Mouse (Mus musculus) layer of hippocampus, adult 18-20 months (tissue): ENCODE measurements at regions not wholly inside any gene's neighbourhood (a gene's known extent, or its start where the extent isn't known, plus 50 kb on each side); places are given as distances from the start of the nearest gene placed in this dataset.
A peak's percentile ranks its signal among the peaks of the same experiment; 100 is the strongest.

Experiments
- DNase-seq, 2 experiments: peaks; one replicate each; pipeline ENCODE4 v3.0.0; 2022; ENCODE audit warnings: low spot score in 2 of 2

GRCm38 (mm10) chr6:109533526-109533925 lies 705.1 kb downstream of the Edem1 start:
- peak in 1 of 2 experiments; percentile 31 for DNase-seq

- no peak for DNase-seq
Observed at GRCm38 (mm10) chr6:109542980-109543976, 714.8 kb downstream of the Edem1 start.

GRCm38 (mm10) chr6:109552316-109552715 lies 723.9 kb downstream of the Edem1 start:
- DNase-seq = no peak
